Mouse (Mus musculus): ENCODE results near the gene Zfr2. TPM values are rescaled to one million over a fixed set of nuclear protein-coding genes. Genes with fewer than 3 reads are reported as not detected.
A peak's percentile ranks its signal among the peaks of the same experiment; 100 is the strongest.

The Zfr2 gene
- polyA plus RNA-seq, 2 experiments = 9.7 to 39.7 TPM

- Histone ChIP-seq H3K27ac (replicated peaks; ENCODE audit: low read depth, low read length) (no peak overlapping the region), H3K9ac (ENCODE audit: low read depth, low read length, severe bottlenecking) (peak overlapping the region; percentile 40), H3K27me3 (ENCODE audit: control insufficient read depth, insufficient read depth, low read length) (peaks cover 24% of the 10 kb centered on the region), H3K36me3 (ENCODE audit: control insufficient read depth, insufficient read depth, low read length) (peaks cover 17% of the 10 kb centered on the region), H3K4me3 (replicated peaks; ENCODE audit: low read length) (0 out of 2 replicates have a peak overlapping the region, but pooled peaks have one; percentile 1), H3K4me1 (ENCODE audit: control insufficient read depth, insufficient read depth, low read length) (peaks cover 22% of the 10 kb centered on the region), H3K4me2 (replicated peaks; ENCODE audit: low read depth, low read length, severe bottlenecking) (peak overlapping the region; percentile 5; the same call in 1 of the 2 replicates), H3K9me3 (ENCODE audit: control insufficient read depth, low read length) (no peaks in the 10 kb centered on the region)
- ATAC-seq (ENCODE audit: low FRiP score, low read depth) = 0 out of 2 replicates have a peak, but pooled peaks have one; percentile 10
- 12% methylated on average over 37 of the region's 37 CpGs for WGBS
- peak; percentile 56 for DNase-seq (ENCODE audit: low spot score)
- TF ChIP-seq POLR2A (IDR thresholded peaks at IDR 0.05; ENCODE audit: borderline replicate concordance, extremely low read depth, insufficient read depth, insufficient read length) = no peak
These were observed 38.8 kb upstream of the Zfr2 start for GRCm38 (mm10) chr10:81193991-81194774.

DNA sequence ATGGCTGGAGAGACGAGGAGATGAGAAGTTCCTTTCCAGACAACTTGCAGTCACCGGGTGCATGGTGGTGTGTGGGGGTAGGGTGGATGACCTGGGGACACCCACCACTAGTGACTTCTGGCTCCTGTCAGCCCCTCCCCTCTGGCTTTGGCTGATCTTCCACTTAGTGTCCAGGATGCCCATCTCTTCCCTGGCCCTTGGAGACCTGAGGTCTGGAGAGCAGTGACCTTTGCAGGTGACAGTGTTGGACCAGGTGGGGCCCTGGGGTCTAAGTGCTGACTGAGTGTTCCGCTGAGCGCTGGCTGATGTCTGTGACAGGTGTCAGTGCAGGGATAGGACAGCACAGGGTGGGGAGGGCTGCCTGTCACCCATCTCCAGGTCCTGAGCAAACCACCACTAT is 37.7 kb upstream of the Zfr2 start:
- H3K4me3 ChIP-seq (replicated peaks; ENCODE audit: low read length) = peak overlapping the region; percentile 4; the same call in 1 of the 2 replicates
- peaks cover 10% of the 10 kb centered on the region for H3K36me3 ChIP-seq (ENCODE audit: control insufficient read depth, insufficient read depth, low read length)
- peaks cover 22% of the 10 kb centered on the region for H3K4me1 ChIP-seq (ENCODE audit: control insufficient read depth, insufficient read depth, low read length)
- WGBS = 65% methylated on average over 4 of the region's 4 CpGs
- H3K4me2 ChIP-seq (replicated peaks; ENCODE audit: low read depth, low read length, severe bottlenecking) = no peak overlapping the region
- ATAC-seq (ENCODE audit: low FRiP score, low read depth) (no peak), DNase-seq (ENCODE audit: low spot score) (no peak)
- H3K27me3 ChIP-seq (ENCODE audit: control insufficient read depth, insufficient read depth, low read length) = peaks cover 24% of the 10 kb centered on the region
- TF ChIP-seq POLR2A (IDR thresholded peaks at IDR 0.05; ENCODE audit: borderline replicate concordance, extremely low read depth, insufficient read depth, insufficient read length) = no peak
- no peak overlapping the region for H3K27ac ChIP-seq (replicated peaks; ENCODE audit: low read depth, low read length)
- no peaks in the 10 kb centered on the region for H3K9me3 ChIP-seq (ENCODE audit: control insufficient read depth, low read length)
- H3K9ac ChIP-seq (ENCODE audit: low read depth, low read length, severe bottlenecking) = no peak overlapping the region

DNA sequence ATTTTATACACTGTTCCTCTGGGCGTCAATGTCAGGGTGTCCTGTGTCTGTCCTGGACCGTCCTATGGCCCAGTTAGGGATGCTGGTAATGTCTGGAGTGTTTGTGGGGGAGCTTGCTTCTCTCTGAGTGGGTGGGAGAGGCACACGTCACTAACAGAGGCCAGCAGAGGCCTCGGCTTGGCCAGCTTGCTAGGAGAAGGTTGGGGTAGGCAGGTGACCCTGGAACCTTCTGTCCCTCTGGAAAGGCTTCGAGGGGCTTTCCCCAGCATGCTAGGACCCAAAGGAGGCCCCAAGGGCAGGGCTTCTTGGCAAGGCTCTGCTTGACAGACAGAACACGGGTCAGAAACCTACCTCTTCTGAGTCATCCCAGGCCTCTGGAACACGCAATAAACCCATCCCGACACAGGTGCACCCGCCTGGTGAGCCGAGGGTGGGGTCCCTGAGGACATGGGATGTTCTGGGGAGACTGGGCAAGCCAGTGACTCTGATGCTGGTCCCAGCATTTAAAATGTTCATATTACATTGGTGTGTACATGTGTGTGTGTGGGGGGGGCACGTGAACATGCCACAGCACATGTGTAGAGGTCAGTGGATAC is 36.4 kb upstream of the Zfr2 start:
- H3K4me3 ChIP-seq (replicated peaks; ENCODE audit: low read length) = no peak overlapping the region
- no peak overlapping the region for H3K27ac ChIP-seq (replicated peaks; ENCODE audit: low read depth, low read length)
- peaks cover 22% of the 10 kb centered on the region for H3K4me1 ChIP-seq (ENCODE audit: control insufficient read depth, insufficient read depth, low read length)
- H3K9ac ChIP-seq (ENCODE audit: low read depth, low read length, severe bottlenecking) = no peak overlapping the region
- H3K27me3 ChIP-seq (ENCODE audit: control insufficient read depth, insufficient read depth, low read length) = peaks cover 24% of the 10 kb centered on the region
- no peaks in the 10 kb centered on the region for H3K36me3 ChIP-seq (ENCODE audit: control insufficient read depth, insufficient read depth, low read length)
- H3K4me2 ChIP-seq (replicated peaks; ENCODE audit: low read depth, low read length, severe bottlenecking) = no peak overlapping the region
- WGBS = 66% methylated on average over 11 of the region's 11 CpGs
- no peaks in the 10 kb centered on the region for H3K9me3 ChIP-seq (ENCODE audit: control insufficient read depth, low read length)
- ATAC-seq (ENCODE audit: low FRiP score, low read depth) = no peak
- no peak for DNase-seq (ENCODE audit: low spot score)
- TF ChIP-seq POLR2A (IDR thresholded peaks at IDR 0.05; ENCODE audit: borderline replicate concordance, extremely low read depth, insufficient read depth, insufficient read length) = no peak

DNA sequence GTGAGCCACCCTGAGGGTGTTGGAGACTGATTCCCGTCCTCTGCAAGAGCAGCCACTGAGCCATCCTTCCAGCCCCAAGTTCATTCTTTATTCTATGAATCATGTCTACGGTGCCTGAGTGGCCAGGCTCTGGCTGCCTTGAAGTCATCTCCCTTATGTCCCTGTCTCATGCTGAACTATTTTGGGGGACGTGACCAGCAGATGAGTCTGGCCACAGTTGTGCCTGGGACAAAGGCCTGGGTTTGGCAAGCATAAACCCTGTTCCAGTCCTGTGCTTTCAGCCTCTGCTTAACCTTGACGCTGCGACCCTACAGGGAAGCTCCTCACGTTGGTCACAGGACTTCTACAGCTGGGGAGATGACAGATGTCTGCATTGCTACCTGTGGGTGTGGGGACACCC is 35.6 kb upstream of the Zfr2 start:
- H3K27ac ChIP-seq (replicated peaks; ENCODE audit: low read depth, low read length) = no peak overlapping the region
- DNase-seq (ENCODE audit: low spot score) (no peak), ATAC-seq (ENCODE audit: low FRiP score, low read depth) (no peak)
- WGBS = 52% methylated on average over 6 of the region's 6 CpGs
- peaks cover 17% of the 10 kb centered on the region for H3K4me1 ChIP-seq (ENCODE audit: control insufficient read depth, insufficient read depth, low read length)
- no peak overlapping the region for H3K4me2 ChIP-seq (replicated peaks; ENCODE audit: low read depth, low read length, severe bottlenecking)
- no peak overlapping the region for H3K4me3 ChIP-seq (replicated peaks; ENCODE audit: low read length)
- H3K27me3 ChIP-seq (ENCODE audit: control insufficient read depth, insufficient read depth, low read length) = peaks cover 24% of the 10 kb centered on the region
- TF ChIP-seq POLR2A (IDR thresholded peaks at IDR 0.05; ENCODE audit: borderline replicate concordance, extremely low read depth, insufficient read depth, insufficient read length) = no peak
- H3K36me3 ChIP-seq (ENCODE audit: control insufficient read depth, insufficient read depth, low read length) = no peaks in the 10 kb centered on the region
- H3K9ac ChIP-seq (ENCODE audit: low read depth, low read length, severe bottlenecking) = no peak overlapping the region
- H3K9me3 ChIP-seq (ENCODE audit: control insufficient read depth, low read length) = no peaks in the 10 kb centered on the region

DNA sequence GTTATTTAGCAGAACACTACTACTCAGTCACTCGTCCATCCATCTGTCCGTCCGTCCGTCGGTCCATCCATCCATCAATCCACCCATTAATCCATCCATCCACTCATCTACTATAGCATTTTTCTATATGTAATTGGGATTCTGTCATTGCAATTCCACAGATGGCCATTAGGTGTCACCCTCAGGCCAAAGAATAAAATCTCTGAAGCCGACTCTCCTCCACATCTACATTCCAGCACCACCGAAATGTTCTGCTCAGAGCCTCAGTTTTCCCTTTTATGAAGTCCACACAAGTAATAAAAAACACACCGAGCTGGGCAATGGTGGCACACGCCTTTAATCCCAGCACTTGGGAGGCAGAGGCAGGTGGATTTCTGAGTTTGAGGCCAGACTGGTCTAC is 34.7 kb upstream of the Zfr2 start:
- Histone ChIP-seq H3K27ac (replicated peaks; ENCODE audit: low read depth, low read length) (no peak overlapping the region), H3K9me3 (ENCODE audit: control insufficient read depth, low read length) (no peaks in the 10 kb centered on the region), H3K4me1 (ENCODE audit: control insufficient read depth, insufficient read depth, low read length) (peaks cover 11% of the 10 kb centered on the region), H3K27me3 (ENCODE audit: control insufficient read depth, insufficient read depth, low read length) (peaks cover 24% of the 10 kb centered on the region), H3K4me3 (replicated peaks; ENCODE audit: low read length) (no peak overlapping the region), H3K9ac (ENCODE audit: low read depth, low read length, severe bottlenecking) (no peak overlapping the region), H3K4me2 (replicated peaks; ENCODE audit: low read depth, low read length, severe bottlenecking) (no peak overlapping the region), H3K36me3 (ENCODE audit: control insufficient read depth, insufficient read depth, low read length) (no peaks in the 10 kb centered on the region)
- no peak for TF ChIP-seq POLR2A (IDR thresholded peaks at IDR 0.05; ENCODE audit: borderline replicate concordance, extremely low read depth, insufficient read depth, insufficient read length)
- 2% methylated on average over 9 of the region's 9 CpGs for WGBS
- ATAC-seq (ENCODE audit: low FRiP score, low read depth) = no peak
- DNase-seq (ENCODE audit: low spot score) = peak; percentile 78
